Mouse (Mus musculus) ES-Bruce4 (cell line): Measurements from ENCODE around the gene Cdh22.

ENCODE experiments used
- CTCF ChIP-seq: IDR thresholded peaks from one replicate; pipeline ENCODE4 v1.8.1; 2011; ENCODE audit warnings: low read depth, low read length
- EP300 ChIP-seq: IDR thresholded peaks from 2 replicates; pipeline ENCODE4 v1.6.1; 2011; ENCODE audit warnings: low read depth, low read length; ENCODE audit not compliant: insufficient read depth
- POLR2A ChIP-seq: IDR thresholded peaks from one replicate; pipeline ENCODE4 v1.8.1; 2011; ENCODE audit warnings: low read length; ENCODE audit not compliant: insufficient read depth

DNA sequence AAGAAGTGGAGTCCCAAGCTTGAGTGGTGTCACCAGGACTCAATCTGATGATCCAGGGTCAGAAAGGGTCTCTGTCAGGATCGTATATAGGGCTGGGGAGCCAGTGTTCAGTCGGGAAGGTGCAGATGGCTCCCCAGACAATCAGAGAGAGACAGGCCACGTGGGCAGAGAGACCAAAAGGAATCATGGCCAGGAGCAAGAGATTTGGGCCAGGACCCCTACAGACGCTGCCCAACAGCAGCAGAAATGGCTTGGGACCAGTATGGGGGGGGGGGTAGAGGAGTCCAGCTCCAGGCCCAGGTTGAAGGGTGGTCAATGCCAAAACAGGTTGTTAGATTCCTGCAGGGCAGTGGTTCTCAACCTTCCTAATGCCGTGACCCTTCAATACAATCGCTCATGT is 29.2 kb downstream of the Cdh22 start:
- TF ChIP-seq POLR2A (no peak), CTCF (no peak), EP300 (no peak)
